In the genomic region with DNA sequence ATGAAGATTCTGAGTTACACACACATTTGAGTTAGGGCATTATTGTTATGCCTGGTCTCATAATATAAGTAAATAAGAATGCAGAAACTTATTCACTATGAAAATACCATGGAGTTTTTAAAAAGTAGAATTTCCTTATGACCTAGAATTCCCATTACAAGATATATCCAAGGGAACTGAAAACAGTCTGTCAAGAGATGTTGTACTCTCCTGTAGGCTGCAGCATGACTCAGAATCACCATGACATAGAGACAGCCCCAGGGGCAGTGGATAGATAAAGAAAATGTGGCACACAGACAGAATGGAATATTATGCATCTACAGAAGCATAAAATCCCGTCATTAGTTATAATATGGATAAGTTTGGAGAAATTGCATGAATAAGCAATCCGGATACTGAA, we compare ENCODE assay signal across 29 mouse cellular contexts. TPM values are rescaled to one million over a fixed set of nuclear protein-coding genes. Genes with fewer than 3 reads are reported as not detected.
"Had no signal": no experiment of that assay in that cellular context is flagged by ENCODE, and none has a peak within 500 bp of the region (broad histone marks: within the 10 kb centered on the region; RNA-seq: fewer than 3 reads in every experiment).

No protein-coding gene starts in this region.

- H3K9me3 ChIP-seq: limb, embryonic 10.5 days; limb, embryonic 12.5 days; limb, embryonic 13.5 days; limb, embryonic 15.5 days; liver, embryonic 12.5 days; liver, embryonic 13.5 days; liver, embryonic 15.5 days; lung, embryonic 15.5 days; megakaryocyte, embryonic 14.5 days; midbrain, embryonic 10.5 days; midbrain, embryonic 12.5 days; midbrain, embryonic 13.5 days; midbrain, embryonic 15.5 days had no signal

- DNase-seq: left cerebral cortex, postnatal 4 days; liver; liver, embryonic 13.5 days; liver, postnatal 0 days; lung, adult 18-20 months; lung, adult 2 months; lung, embryonic 14.5 days; lung, postnatal 10 days; lung, postnatal 14 days; lung, postnatal 36 days; lung, postnatal 4 days; midbrain, embryonic 14.5 days had no signal

- H3K4me2 ChIP-seq: limb, embryonic 12.5 days; limb, embryonic 13.5 days; limb, embryonic 15.5 days; liver, embryonic 11.5 days; liver, embryonic 12.5 days; liver, embryonic 13.5 days; liver, embryonic 15.5 days; lung, embryonic 14.5 days; lung, embryonic 15.5 days; midbrain, embryonic 11.5 days; midbrain, embryonic 12.5 days; midbrain, embryonic 13.5 days; midbrain, embryonic 15.5 days had no signal

- H3K4me3 ChIP-seq: limb, embryonic 10.5 days; limb, embryonic 12.5 days; limb, embryonic 13.5 days; limb, embryonic 15.5 days; liver, embryonic 12.5 days; liver, embryonic 13.5 days; liver, embryonic 15.5 days; lung, embryonic 15.5 days; megakaryocyte, embryonic 14.5 days; midbrain, embryonic 10.5 days; midbrain, embryonic 12.5 days; midbrain, embryonic 13.5 days; midbrain, embryonic 15.5 days; myocyte had no signal

- H3K36me3 ChIP-seq: limb, embryonic 10.5 days; limb, embryonic 12.5 days; limb, embryonic 13.5 days; limb, embryonic 15.5 days; liver, embryonic 12.5 days; liver, embryonic 13.5 days; liver, embryonic 15.5 days; lung, embryonic 15.5 days; midbrain, embryonic 10.5 days; midbrain, embryonic 12.5 days; midbrain, embryonic 13.5 days; midbrain, embryonic 15.5 days had no signal

- H3K27ac ChIP-seq: limb, embryonic 10.5 days; limb, embryonic 12.5 days; limb, embryonic 13.5 days; limb, embryonic 15.5 days; liver, embryonic 12.5 days; liver, embryonic 13.5 days; liver, embryonic 14.5 days; liver, embryonic 15.5 days; lung, embryonic 15.5 days; macrophage; midbrain, embryonic 10.5 days; midbrain, embryonic 12.5 days; midbrain, embryonic 13.5 days; midbrain, embryonic 15.5 days had no signal

- H3K9ac ChIP-seq: limb, embryonic 12.5 days; limb, embryonic 13.5 days; limb, embryonic 15.5 days; liver, embryonic 12.5 days; liver, embryonic 13.5 days; liver, embryonic 14.5 days; liver, embryonic 15.5 days; liver, postnatal 0 days; lung, embryonic 14.5 days; lung, embryonic 15.5 days; midbrain, embryonic 12.5 days; midbrain, embryonic 13.5 days; midbrain, embryonic 15.5 days had no signal

- H3K27me3 ChIP-seq: liver, embryonic 12.5 days; liver, embryonic 13.5 days; liver, embryonic 15.5 days; lung, embryonic 15.5 days; megakaryocyte, embryonic 14.5 days; midbrain, embryonic 15.5 days had no signal

- H3K4me1 ChIP-seq: limb, embryonic 10.5 days; limb, embryonic 12.5 days; limb, embryonic 13.5 days; limb, embryonic 15.5 days; liver, embryonic 12.5 days; liver, embryonic 13.5 days; liver, embryonic 15.5 days; lung, embryonic 15.5 days had no signal

RNA-seq across cellular contexts. Expression of a gene that starts 21.7 kb away (rescaled TPM):
- polyA plus RNA-seq: macrophage had no signal
